Mouse (Mus musculus) urinary bladder, postnatal 25 days (tissue): ENCODE results near the gene Trub1.

Source experiments
- DNase-seq: peaks from one replicate; pipeline ENCODE4 v3.0.0; 2022; ENCODE audit warnings: low spot score

The Trub1 gene

GRCm38 (mm10) chr19:57452492-57453217, at the start of gene Trub1:
Trub1 (plus strand) TSS chr19:57452912.
- peak; percentile 70 for DNase-seq

GRCm38 (mm10) chr19:57403700-57404501, 48.8 kb upstream of the Trub1 start:
- peak; percentile 86 for DNase-seq

GRCm38 (mm10) chr19:57404502-57404848, 48.2 kb upstream of the Trub1 start:
- no peak for DNase-seq

GRCm38 (mm10) chr19:57407947-57408346, 44.8 kb upstream of the Trub1 start:
- DNase-seq: no peak

GRCm38 (mm10) chr19:57411375-57412196, 41.1 kb upstream of the Trub1 start:
- DNase-seq: peak; percentile 36

GRCm38 (mm10) chr19:57413170-57413569, 39.5 kb upstream of the Trub1 start:
- DNase-seq: no peak

GRCm38 (mm10) chr19:57413918-57414317, 38.8 kb upstream of the Trub1 start:
- no peak for DNase-seq

- no peak for DNase-seq
Measured at GRCm38 (mm10) chr19:57415031-57415807, 37.5 kb upstream of the Trub1 start.

GRCm38 (mm10) chr19:57417800-57418580, 34.7 kb upstream of the Trub1 start:
- DNase-seq: no peak

- DNase-seq: no peak
Measured at GRCm38 (mm10) chr19:57423402-57423801, 29.3 kb upstream of the Trub1 start.

- DNase-seq: no peak
Measured at GRCm38 (mm10) chr19:57425296-57425695, 27.4 kb upstream of the Trub1 start.

- no peak for DNase-seq
Measured at GRCm38 (mm10) chr19:57426841-57427240, 25.9 kb upstream of the Trub1 start.

GRCm38 (mm10) chr19:57427756-57428438, 24.8 kb upstream of the Trub1 start:
- DNase-seq: no peak

- DNase-seq: no peak
Measured at GRCm38 (mm10) chr19:57428641-57429040, 24.1 kb upstream of the Trub1 start.

GRCm38 (mm10) chr19:57429926-57430325, 22.8 kb upstream of the Trub1 start:
- DNase-seq: no peak

GRCm38 (mm10) chr19:57431476-57431875, 21.2 kb upstream of the Trub1 start:
- DNase-seq: no peak

- DNase-seq: no peak
Measured at GRCm38 (mm10) chr19:57434024-57434423, 18.7 kb upstream of the Trub1 start.

GRCm38 (mm10) chr19:57436586-57437021, 16.1 kb upstream of the Trub1 start:
- peak; percentile 15 for DNase-seq

GRCm38 (mm10) chr19:57437042-57437441, 15.7 kb upstream of the Trub1 start:
- no peak for DNase-seq

GRCm38 (mm10) chr19:57439296-57439695, 13.4 kb upstream of the Trub1 start:
- DNase-seq: no peak
